Mouse (Mus musculus): ENCODE data around the gene Tspan4. TPM values are rescaled to one million over a fixed set of nuclear protein-coding genes. Genes with fewer than 3 reads are reported as not detected.

The Tspan4 gene
- polyA plus RNA-seq, 1 experiment from 2014 or later: 58.9 TPM

- Histone ChIP-seq H3K4me1 (ENCODE audit: control insufficient read depth, insufficient read depth, low read length) (peaks cover 12% of the 10 kb centered on the region), H3K4me2 (no peak overlapping the region), H3K9ac (ENCODE audit: low read depth, low read length) (peak overlapping the region; percentile 36; the same call in 1 of the 2 replicates), H3K4me3 (ENCODE audit: low read depth, low read length) (no peak overlapping the region), H3K9me3 (replicated peaks; ENCODE audit: control insufficient read depth, low read length) (no peaks in the 10 kb centered on the region), H3K27ac (ENCODE audit: low read depth, low read length) (peak overlapping the region; percentile 32), H3K36me3 (ENCODE audit: control insufficient read depth, insufficient read depth, low read length) (peaks cover 2% of the 10 kb centered on the region; the same call in 1 of the 2 replicates), H3K27me3 (ENCODE audit: control insufficient read depth, insufficient read depth, low read length) (no peaks in the 10 kb centered on the region)
- ATAC-seq (replicated peaks; ENCODE audit: insufficient number of reproducible peaks, low FRiP score, low TSS enrichment): peak; percentile 67; the same call in 1 of the 2 replicates
Measured at GRCm38 (mm10) chr7:141508160-141508559, 33.1 kb downstream of the Tspan4 start.

- Histone ChIP-seq H3K4me2 (no peak overlapping the region), H3K27ac (ENCODE audit: low read depth, low read length) (peak overlapping the region; percentile 43; the same call in 1 of the 2 replicates), H3K9me3 (replicated peaks; ENCODE audit: control insufficient read depth, low read length) (no peaks in the 10 kb centered on the region), H3K4me1 (ENCODE audit: control insufficient read depth, insufficient read depth, low read length) (peaks cover 12% of the 10 kb centered on the region), H3K9ac (ENCODE audit: low read depth, low read length) (no peak overlapping the region), H3K36me3 (ENCODE audit: control insufficient read depth, insufficient read depth, low read length) (peaks cover 5% of the 10 kb centered on the region), H3K4me3 (ENCODE audit: low read depth, low read length) (no peak overlapping the region), H3K27me3 (ENCODE audit: control insufficient read depth, insufficient read depth, low read length) (no peaks in the 10 kb centered on the region)
- ATAC-seq (replicated peaks; ENCODE audit: insufficient number of reproducible peaks, low FRiP score, low TSS enrichment): no peak
- 87% methylated on average over 5 of the region's 5 CpGs for WGBS (ENCODE audit: insufficient replicate concordance)
Measured at GRCm38 (mm10) chr7:141510196-141510595, 35.2 kb downstream of the Tspan4 start.

- H3K4me3 ChIP-seq (ENCODE audit: low read depth, low read length): no peak overlapping the region
- ATAC-seq (replicated peaks; ENCODE audit: insufficient number of reproducible peaks, low FRiP score, low TSS enrichment): no peak
- WGBS (ENCODE audit: insufficient replicate concordance): 62% methylated on average over 8 of the region's 8 CpGs
Measured at GRCm38 (mm10) chr7:141510681-141511191, 35.7 kb downstream of the Tspan4 start.

GRCm38 (mm10) chr7:141517638-141518037 lies 42.6 kb downstream of the Tspan4 start:
- Histone ChIP-seq H3K4me1 (ENCODE audit: control insufficient read depth, insufficient read depth, low read length) (peaks cover 13% of the 10 kb centered on the region), H3K4me3 (ENCODE audit: low read depth, low read length) (no peak overlapping the region), H3K27me3 (ENCODE audit: control insufficient read depth, insufficient read depth, low read length) (no peaks in the 10 kb centered on the region), H3K27ac (ENCODE audit: low read depth, low read length) (no peak overlapping the region), H3K9me3 (replicated peaks; ENCODE audit: control insufficient read depth, low read length) (no peaks in the 10 kb centered on the region), H3K9ac (ENCODE audit: low read depth, low read length) (no peak overlapping the region), H3K36me3 (ENCODE audit: control insufficient read depth, insufficient read depth, low read length) (peaks cover 7% of the 10 kb centered on the region; the same call in 1 of the 2 replicates), H3K4me2 (no peak overlapping the region)
- WGBS (ENCODE audit: insufficient replicate concordance): 78% methylated on average over 4 of the region's 4 CpGs
- no peak for ATAC-seq (replicated peaks; ENCODE audit: insufficient number of reproducible peaks, low FRiP score, low TSS enrichment)

More at GRCm38 (mm10) chr7:141510681-141511191, 35.7 kb downstream of the Tspan4 start:
- H3K4me1 ChIP-seq (ENCODE audit: control insufficient read depth, insufficient read depth, low read length): peaks cover 12% of the 10 kb centered on the region
- H3K27me3 ChIP-seq (ENCODE audit: control insufficient read depth, insufficient read depth, low read length): no peaks in the 10 kb centered on the region
- H3K4me2 ChIP-seq: no peak overlapping the region
- H3K9ac ChIP-seq (ENCODE audit: low read depth, low read length): no peak overlapping the region
- peak overlapping the region; percentile 43; the same call in 1 of the 2 replicates for H3K27ac ChIP-seq (ENCODE audit: low read depth, low read length)
- H3K36me3 ChIP-seq (ENCODE audit: control insufficient read depth, insufficient read depth, low read length): peaks cover 5% of the 10 kb centered on the region
- H3K9me3 ChIP-seq (replicated peaks; ENCODE audit: control insufficient read depth, low read length): no peaks in the 10 kb centered on the region

GRCm38 (mm10) chr7:141518296-141518695 lies 43.3 kb downstream of the Tspan4 start:
- Histone ChIP-seq H3K27ac (ENCODE audit: low read depth, low read length) (no peak overlapping the region), H3K9me3 (replicated peaks; ENCODE audit: control insufficient read depth, low read length) (no peaks in the 10 kb centered on the region), H3K9ac (ENCODE audit: low read depth, low read length) (no peak overlapping the region), H3K4me2 (no peak overlapping the region), H3K4me1 (ENCODE audit: control insufficient read depth, insufficient read depth, low read length) (peaks cover 13% of the 10 kb centered on the region), H3K4me3 (ENCODE audit: low read depth, low read length) (no peak overlapping the region), H3K36me3 (ENCODE audit: control insufficient read depth, insufficient read depth, low read length) (peaks cover 7% of the 10 kb centered on the region; the same call in 1 of the 2 replicates), H3K27me3 (ENCODE audit: control insufficient read depth, insufficient read depth, low read length) (no peaks in the 10 kb centered on the region)
- ATAC-seq (replicated peaks; ENCODE audit: insufficient number of reproducible peaks, low FRiP score, low TSS enrichment): no peak
- WGBS (ENCODE audit: insufficient replicate concordance): 91% methylated on average over 5 of the region's 5 CpGs

- Histone ChIP-seq H3K27ac (ENCODE audit: low read depth, low read length) (no peak overlapping the region), H3K36me3 (ENCODE audit: control insufficient read depth, insufficient read depth, low read length) (peaks cover 4% of the 10 kb centered on the region; the same call in 1 of the 2 replicates), H3K9ac (ENCODE audit: low read depth, low read length) (peak overlapping the region; percentile 40; the same call in 1 of the 2 replicates), H3K9me3 (replicated peaks; ENCODE audit: control insufficient read depth, low read length) (no peaks in the 10 kb centered on the region), H3K4me2 (no peak overlapping the region), H3K27me3 (ENCODE audit: control insufficient read depth, insufficient read depth, low read length) (no peaks in the 10 kb centered on the region), H3K4me1 (ENCODE audit: control insufficient read depth, insufficient read depth, low read length) (peaks cover 13% of the 10 kb centered on the region), H3K4me3 (ENCODE audit: low read depth, low read length) (no peak overlapping the region)
- 34% methylated on average over 3 of the region's 3 CpGs for WGBS (ENCODE audit: insufficient replicate concordance)
- no peak for ATAC-seq (replicated peaks; ENCODE audit: insufficient number of reproducible peaks, low FRiP score, low TSS enrichment)
Measured at GRCm38 (mm10) chr7:141518926-141519325, 43.9 kb downstream of the Tspan4 start.

GRCm38 (mm10) chr7:141519795-141520194 lies 44.8 kb downstream of the Tspan4 start:
- peaks cover 4% of the 10 kb centered on the region; the same call in 1 of the 2 replicates for H3K36me3 ChIP-seq (ENCODE audit: control insufficient read depth, insufficient read depth, low read length)
- no peak overlapping the region for H3K27ac ChIP-seq (ENCODE audit: low read depth, low read length)
- H3K9ac ChIP-seq (ENCODE audit: low read depth, low read length): no peak overlapping the region
- no peak overlapping the region for H3K4me2 ChIP-seq
- WGBS (ENCODE audit: insufficient replicate concordance): 85% methylated on average over 1 of the region's 1 CpGs
- ATAC-seq (replicated peaks; ENCODE audit: insufficient number of reproducible peaks, low FRiP score, low TSS enrichment): no peak
- H3K27me3 ChIP-seq (ENCODE audit: control insufficient read depth, insufficient read depth, low read length): no peaks in the 10 kb centered on the region
- H3K4me3 ChIP-seq (ENCODE audit: low read depth, low read length): no peak overlapping the region
- no peaks in the 10 kb centered on the region for H3K9me3 ChIP-seq (replicated peaks; ENCODE audit: control insufficient read depth, low read length)
- peaks cover 13% of the 10 kb centered on the region for H3K4me1 ChIP-seq (ENCODE audit: control insufficient read depth, insufficient read depth, low read length)

- Histone ChIP-seq H3K9ac (ENCODE audit: low read depth, low read length) (no peak overlapping the region), H3K9me3 (replicated peaks; ENCODE audit: control insufficient read depth, low read length) (no peaks in the 10 kb centered on the region), H3K4me1 (ENCODE audit: control insufficient read depth, insufficient read depth, low read length) (peaks cover 13% of the 10 kb centered on the region), H3K4me3 (ENCODE audit: low read depth, low read length) (no peak overlapping the region), H3K4me2 (no peak overlapping the region), H3K36me3 (ENCODE audit: control insufficient read depth, insufficient read depth, low read length) (peaks cover 5% of the 10 kb centered on the region; the same call in 1 of the 2 replicates), H3K27me3 (ENCODE audit: control insufficient read depth, insufficient read depth, low read length) (no peaks in the 10 kb centered on the region), H3K27ac (ENCODE audit: low read depth, low read length) (no peak overlapping the region)
- no peak for ATAC-seq (replicated peaks; ENCODE audit: insufficient number of reproducible peaks, low FRiP score, low TSS enrichment)
- WGBS (ENCODE audit: insufficient replicate concordance): 50% methylated on average over 4 of the region's 4 CpGs
Measured at GRCm38 (mm10) chr7:141523007-141523406, 48.0 kb downstream of the Tspan4 start.

- 91% methylated on average over 4 of the region's 4 CpGs for WGBS (ENCODE audit: insufficient replicate concordance)
- Histone ChIP-seq H3K4me2 (no peak overlapping the region), H3K4me3 (ENCODE audit: low read depth, low read length) (no peak overlapping the region), H3K27me3 (ENCODE audit: control insufficient read depth, insufficient read depth, low read length) (no peaks in the 10 kb centered on the region), H3K4me1 (ENCODE audit: control insufficient read depth, insufficient read depth, low read length) (peaks cover 6% of the 10 kb centered on the region), H3K9ac (ENCODE audit: low read depth, low read length) (no peak overlapping the region), H3K9me3 (replicated peaks; ENCODE audit: control insufficient read depth, low read length) (no peaks in the 10 kb centered on the region), H3K27ac (ENCODE audit: low read depth, low read length) (no peak overlapping the region), H3K36me3 (ENCODE audit: control insufficient read depth, insufficient read depth, low read length) (peaks cover 7% of the 10 kb centered on the region; the same call in 1 of the 2 replicates)
- ATAC-seq (replicated peaks; ENCODE audit: insufficient number of reproducible peaks, low FRiP score, low TSS enrichment): no peak
Measured at GRCm38 (mm10) chr7:141524271-141524670, 49.2 kb downstream of the Tspan4 start.

Data from heart, embryonic 11.5 days (tissue).